Mouse (Mus musculus) B cell, adult 2 months (primary cell): Measurements from ENCODE around the gene Mapk7.

Source experiments
- DNase-seq, 2 experiments: peaks; one replicate each; pipeline ENCODE4 v3.0.0; 2022

Mapk7 gene

DNA sequence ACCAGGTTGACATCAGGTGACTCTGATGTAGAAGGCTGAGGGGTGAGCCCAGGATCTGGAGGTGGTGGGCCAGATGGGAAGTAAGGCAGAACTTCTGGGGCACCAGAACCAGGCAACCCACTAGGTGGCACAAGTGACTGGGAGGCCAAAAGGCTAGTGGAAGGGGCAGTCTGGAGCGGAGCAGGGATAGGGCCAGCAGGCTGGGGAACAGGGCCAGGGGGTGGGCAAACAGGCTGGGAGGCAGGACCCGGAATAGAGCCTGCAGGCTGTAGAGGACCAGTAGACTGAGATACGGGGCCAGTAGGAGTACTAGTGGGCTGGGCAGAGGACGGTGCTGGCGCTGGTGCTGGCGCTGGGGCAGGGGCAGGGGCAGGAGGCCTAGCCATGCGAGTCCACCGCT, 4.3 kb downstream of the Mapk7 start:
- DNase-seq: no peak

DNA sequence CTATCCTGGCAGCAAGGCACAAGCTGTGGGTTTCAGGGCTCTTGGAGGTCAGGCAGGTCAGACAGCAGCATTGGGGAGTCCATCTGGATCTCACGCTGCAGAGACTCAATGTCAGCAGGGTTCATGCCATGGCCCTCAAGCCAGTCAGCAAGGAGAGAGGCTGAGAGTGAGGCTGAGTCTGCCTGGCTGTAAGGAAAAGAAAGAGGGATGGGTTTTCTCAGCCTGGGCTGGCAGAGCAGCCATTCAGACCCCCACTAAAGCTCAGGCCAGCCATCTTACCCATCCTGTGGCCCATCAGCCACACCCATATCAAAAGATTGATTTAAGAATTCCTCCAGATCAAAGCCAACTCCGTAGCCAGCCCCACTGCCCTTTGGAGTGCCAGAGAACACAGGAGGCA, 5.1 kb downstream of the Mapk7 start:
- no peak for DNase-seq

DNA sequence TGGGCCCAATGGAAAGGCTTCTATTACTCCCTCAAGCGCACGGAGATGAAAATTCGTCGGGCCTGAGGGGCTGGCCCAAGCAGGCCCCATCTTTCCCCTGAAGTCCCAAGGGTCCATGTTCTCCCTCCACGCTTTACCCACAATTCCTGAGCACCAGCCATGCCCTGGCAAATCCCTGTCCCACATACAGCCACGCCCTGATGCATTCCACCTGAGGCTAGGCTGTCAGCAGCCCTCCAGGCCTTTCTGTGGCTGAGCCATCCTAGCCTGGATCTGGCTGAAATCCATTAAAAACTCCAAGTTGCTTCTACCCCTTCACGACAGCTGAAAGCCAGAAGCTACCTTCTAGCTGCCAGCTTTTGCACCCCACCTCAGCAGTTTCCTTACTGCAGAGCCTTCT, 6.3 kb downstream of the Mapk7 start:
- DNase-seq: no peak

DNA sequence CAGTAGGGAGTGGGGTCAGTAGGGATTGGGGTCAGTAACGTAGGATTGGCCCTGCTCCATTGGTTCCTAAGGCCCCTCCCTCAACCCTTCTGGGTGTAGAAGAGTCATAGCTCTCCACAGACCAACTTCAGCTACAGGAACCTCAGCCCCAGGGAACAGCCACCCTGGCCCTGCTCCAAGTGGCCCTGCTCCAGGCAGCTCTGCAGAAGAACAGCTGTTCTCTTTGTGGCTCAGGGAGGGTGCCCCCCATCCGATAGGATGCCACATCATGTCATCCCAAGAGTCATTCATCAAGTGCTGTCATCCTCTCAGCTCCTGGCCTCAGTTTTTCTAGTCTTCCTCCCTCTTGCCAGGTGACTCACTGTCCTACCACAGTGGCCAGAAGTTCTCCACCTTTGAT, 6.8 kb downstream of the Mapk7 start:
- DNase-seq: no peak

DNA sequence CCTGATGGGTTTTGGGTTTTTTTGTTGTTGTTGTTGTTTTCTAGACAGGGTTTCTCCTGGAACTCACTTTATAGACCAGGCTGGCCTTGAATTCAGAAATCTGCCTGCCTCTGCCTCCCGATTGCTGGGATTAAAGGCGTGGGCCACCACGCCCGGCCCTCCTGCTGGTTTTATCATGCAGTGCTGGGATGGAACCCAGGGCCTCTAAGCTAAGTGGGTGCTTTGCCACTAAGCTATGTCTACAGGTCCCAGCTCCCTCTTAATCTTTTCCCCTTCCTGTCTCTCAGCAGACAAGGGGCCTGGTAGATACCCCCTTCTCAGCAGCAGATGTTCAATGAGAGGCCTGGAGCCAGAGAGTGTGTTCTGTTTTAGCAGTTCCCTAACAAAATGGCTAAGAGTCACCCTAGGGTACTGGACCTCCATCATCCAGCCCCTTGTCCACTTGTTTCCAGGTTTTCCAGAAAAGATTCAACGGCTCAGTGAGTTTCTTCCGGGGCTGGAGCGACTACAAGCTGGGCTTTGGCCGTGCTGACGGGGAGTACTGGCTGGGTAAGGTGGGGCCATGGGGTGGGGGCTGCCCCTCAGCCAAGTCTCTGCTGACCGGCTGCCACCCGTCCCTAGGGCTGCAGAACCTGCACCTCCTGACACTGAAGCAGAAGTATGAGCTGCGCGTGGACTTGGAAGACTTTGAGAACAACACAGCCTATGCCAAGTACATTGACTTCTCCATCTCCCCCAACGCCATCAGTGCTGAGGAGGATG, 7.6 kb downstream of the Mapk7 start:
- no peak for DNase-seq

DNA sequence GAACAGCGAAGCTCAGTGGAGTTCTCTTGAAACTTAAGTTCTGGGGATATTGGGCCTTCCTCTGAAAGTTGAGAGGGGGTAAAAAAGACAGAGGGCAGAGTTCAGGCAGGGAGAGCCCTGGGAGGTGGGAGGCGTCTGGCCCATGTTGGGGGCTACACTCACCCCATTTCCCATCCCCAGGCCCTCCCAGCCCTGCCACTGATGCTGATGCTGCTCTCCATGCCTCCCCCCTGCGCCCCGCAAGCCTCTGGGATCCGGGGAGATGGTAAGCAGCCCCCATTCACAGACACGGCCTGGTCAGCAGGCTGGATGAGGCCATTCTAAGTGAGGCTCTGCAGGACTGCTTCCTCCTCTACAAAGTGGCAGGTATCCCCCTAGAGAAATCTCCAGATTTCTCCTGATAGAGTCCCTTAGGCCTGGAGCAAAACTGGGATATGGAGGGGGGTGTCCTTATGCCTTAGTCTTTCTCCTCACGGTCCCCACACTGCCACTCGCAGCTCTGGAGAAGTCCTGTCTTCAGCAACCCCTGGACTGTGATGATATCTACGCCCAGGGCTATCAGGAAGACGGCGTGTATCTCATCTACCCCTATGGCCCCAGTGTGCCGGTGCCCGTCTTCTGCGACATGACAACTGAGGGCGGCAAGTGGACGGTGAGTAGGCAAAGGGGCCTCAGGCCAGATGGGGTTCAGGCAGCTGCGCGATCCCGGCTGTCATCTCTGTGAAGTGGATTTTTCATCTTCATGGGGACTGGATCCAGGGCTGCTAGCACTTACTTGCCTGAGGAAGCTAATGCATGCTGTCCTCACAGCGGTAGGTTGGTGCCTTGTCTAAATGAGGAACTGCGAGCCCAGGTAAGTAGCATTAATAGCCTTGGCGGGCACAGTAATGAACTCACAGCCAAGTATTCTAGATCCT, 8.4 kb downstream of the Mapk7 start:
- no peak for DNase-seq

GRCm38 (mm10) chr11:61484613-61485540, 9.3 kb downstream of the Mapk7 start, which contains the start of gene Mfap4:
Gene Mfap4 (plus strand): TSS chr11:61485431.
- no peak for DNase-seq

GRCm38 (mm10) chr11:61484256-61484612, 10.0 kb downstream of the Mapk7 start:
- DNase-seq: no peak

DNA sequence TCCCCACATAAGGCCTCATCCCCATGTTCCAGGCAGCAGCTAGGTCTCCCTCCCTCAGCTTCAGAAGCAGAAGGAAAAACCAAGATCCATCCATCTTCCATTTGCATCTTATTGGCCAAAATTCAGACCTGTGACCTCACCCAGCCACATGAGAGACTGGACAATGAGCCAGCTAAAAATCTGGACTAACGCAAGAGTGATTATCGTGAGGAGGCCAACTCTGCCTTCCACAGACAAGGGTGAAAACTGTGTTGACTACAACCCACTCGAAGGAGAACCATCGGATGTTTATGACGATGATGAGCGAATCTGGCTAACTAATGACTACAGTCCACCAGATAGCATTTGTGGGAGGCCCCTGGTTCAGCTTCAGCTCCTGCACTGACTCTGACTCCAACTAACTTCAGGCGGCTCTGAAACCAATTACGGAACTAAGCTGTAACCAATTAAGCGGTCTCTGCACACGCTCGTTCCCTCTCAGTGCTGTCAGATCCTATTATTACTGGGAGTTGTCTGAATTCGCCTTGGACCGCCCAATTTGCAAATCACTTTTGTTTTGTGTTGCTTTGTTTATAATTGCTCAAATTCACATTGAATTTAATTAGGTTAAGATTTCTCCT, 10.9 kb downstream of the Mapk7 start:
- DNase-seq: no peak

GRCm38 (mm10) chr11:61481239-61482090, 12.7 kb downstream of the Mapk7 start:
- DNase-seq: no peak

- DNase-seq: no peak
Observed at GRCm38 (mm10) chr11:61478788-61479187, 15.4 kb downstream of the Mapk7 start.

- no peak for DNase-seq
Observed at GRCm38 (mm10) chr11:61477566-61478508, 16.4 kb downstream of the Mapk7 start.

GRCm38 (mm10) chr11:61476786-61477382, 17.3 kb downstream of the Mapk7 start:
- DNase-seq: no peak

- DNase-seq: no peak
Observed at GRCm38 (mm10) chr11:61473630-61474029, 20.6 kb downstream of the Mapk7 start.

DNA sequence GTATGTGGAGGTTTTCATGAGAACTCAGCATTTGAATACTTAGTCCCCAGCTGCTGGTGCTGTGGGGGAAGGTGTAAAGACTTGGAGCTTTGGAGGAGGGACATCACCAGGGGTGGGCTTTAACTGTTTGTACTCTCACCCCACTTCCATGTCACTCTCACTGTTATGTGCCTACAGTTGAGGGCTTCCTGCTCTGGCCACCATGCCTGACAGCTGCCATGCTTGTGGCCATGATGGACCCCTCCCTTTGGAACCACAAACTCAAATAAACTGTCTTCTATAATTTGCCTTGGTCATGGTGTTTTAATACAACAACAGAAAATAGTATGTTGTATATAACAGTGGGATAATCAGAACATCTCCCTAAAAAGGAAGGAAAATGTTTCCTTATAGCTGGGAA, 23.3 kb downstream of the Mapk7 start:
- no peak for DNase-seq

DNA sequence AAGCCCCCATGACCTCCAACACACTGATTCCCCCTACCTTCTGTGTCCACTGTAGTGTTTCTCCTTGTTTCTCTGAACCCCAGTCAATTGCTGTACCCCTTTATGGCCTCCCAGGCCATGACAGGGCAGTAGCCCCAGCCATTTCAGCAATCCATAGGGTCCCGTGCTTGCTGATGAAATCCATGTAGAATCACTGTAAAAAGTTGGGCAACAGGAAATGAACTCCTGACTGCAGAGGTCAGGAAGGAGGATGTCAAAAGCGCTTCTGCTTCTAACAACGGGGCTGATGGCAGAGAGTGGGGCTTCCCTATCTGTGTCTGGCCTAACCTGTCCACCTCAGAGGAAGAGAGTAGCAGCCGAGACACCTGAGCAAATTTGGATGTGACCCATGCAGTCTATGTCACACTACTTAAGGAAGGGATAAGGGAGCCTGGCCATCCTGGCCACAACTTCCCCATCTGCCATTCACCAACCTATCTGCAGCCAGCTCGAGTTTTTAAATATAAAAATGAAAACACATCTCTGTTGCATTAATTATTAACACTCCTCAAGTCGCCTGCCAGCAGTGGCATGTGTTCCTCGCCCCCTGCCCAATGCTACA, 24.8 kb downstream of the Mapk7 start:
- no peak for DNase-seq

DNA sequence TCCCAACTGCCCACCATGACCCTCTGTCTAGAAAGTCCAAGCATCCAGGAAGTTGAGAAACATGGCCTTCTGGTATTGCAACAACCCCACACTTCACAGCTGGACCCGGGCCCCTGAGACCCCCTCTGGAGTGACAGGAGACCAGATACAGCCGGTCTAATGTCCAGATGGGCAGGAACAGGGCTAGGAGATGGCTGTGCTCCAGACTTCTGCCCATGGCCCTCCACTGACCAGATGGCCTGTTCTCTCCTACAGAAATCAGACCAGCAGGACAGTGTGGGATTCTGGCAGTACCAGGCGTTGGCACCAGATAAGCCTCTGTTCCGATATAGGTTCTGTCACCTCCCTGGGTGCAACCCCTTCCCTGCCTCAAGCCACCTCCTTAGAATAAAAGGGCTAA, 25.7 kb downstream of the Mapk7 start:
- DNase-seq: no peak

GRCm38 (mm10) chr11:61465422-61465821, 28.8 kb downstream of the Mapk7 start:
- DNase-seq: no peak

DNA sequence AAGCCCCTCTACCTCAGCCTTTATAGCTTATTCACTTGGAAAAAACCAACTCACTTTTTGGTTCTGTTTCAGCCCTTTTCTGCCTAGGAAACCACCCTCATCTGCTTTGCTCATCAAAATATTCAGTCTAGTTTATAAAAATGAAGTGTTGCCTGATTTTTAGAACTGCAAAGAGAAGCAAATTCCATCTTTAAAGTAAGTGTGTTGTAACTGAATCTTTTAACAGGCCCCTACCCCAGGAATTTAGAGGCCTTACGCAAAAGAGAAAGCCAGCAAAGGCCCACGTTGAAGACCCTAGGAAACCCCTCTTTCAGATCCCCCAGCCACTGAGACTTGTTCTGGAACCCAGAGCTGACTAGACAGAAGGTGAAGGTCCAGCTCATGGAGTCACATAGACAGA, 30.1 kb downstream of the Mapk7 start:
- no peak for DNase-seq
